Mouse (Mus musculus) neural tube, embryonic 13.5 days (tissue): Measurements from ENCODE around the gene Supt3. TPM values are rescaled to one million over a fixed set of nuclear protein-coding genes. Genes with fewer than 3 reads are reported as not detected.

ENCODE experiments used
- ATAC-seq: fragments of 200-750 bp; cut with Nextera tagmentation; 2 replicates; pipeline ENCODE4 v1.8.0; 2017; ENCODE audit warnings: low read depth, mild to moderate bottlenecking, moderate TSS enrichment, moderate library complexity
- H3K27ac ChIP-seq: fragments of 300-500 bp; sonication (generic); replicated peaks from 2 replicates; pipeline ENCODE4 v1.5.1; 2015; ENCODE audit warnings: moderate library complexity, mild to moderate bottlenecking, inconsistent platforms
- H3K27me3 ChIP-seq: fragments of 300-500 bp; sonication (generic); 2 replicates; pipeline ENCODE4 v1.6.1; 2015; ENCODE audit warnings: mild to moderate bottlenecking, inconsistent platforms
- H3K36me3 ChIP-seq: fragments of 300-500 bp; sonication (generic); 2 replicates; pipeline ENCODE4 v1.6.1; 2015; ENCODE audit warnings: mild to moderate bottlenecking, inconsistent platforms
- H3K4me1 ChIP-seq: fragments of 300-500 bp; sonication (generic); replicated peaks from 2 replicates; pipeline ENCODE4 v1.6.1; 2015; ENCODE audit warnings: inconsistent platforms
- H3K4me2 ChIP-seq: fragments of 300-500 bp; sonication (generic); 2 replicates; pipeline ENCODE4 v1.6.1; 2015; ENCODE audit warnings: inconsistent platforms, mild to moderate bottlenecking, moderate library complexity
- H3K4me3 ChIP-seq: fragments of 300-500 bp; sonication (generic); 2 replicates; pipeline ENCODE4 v1.5.1; 2015; ENCODE audit warnings: mild to moderate bottlenecking, inconsistent platforms
- H3K9ac ChIP-seq: fragments of 300-500 bp; sonication (generic); 2 replicates; pipeline ENCODE4 v1.6.1; 2015; ENCODE audit warnings: moderate library complexity, mild to moderate bottlenecking, inconsistent platforms
- H3K9me3 ChIP-seq: fragments of 300-500 bp; sonication (generic); 2 replicates; pipeline ENCODE4 v1.6.1; 2016; ENCODE audit warnings: inconsistent platforms
- WGBS: fragments of 180-500 bp; shearing (Covaris S2); methylation state at CpG from one replicate; pipeline ENCODE4 v1.1.7; 2015; 5-methylcytosine and 5-hydroxymethylcytosine counted together
- polyA plus RNA-seq: library from polyadenylated mRNA; unstranded; fragments of >200 nt; fragmentation: Nextera tagmentation; extraction: Ambion mirVana; gene quantifications from 2 replicates; pipeline ENCODE4 v1.2.1, GENCODE M21; 2015

The Supt3 gene
- polyA plus RNA-seq, 1 experiment from 2014 or later, result 25.9 TPM

DNA sequence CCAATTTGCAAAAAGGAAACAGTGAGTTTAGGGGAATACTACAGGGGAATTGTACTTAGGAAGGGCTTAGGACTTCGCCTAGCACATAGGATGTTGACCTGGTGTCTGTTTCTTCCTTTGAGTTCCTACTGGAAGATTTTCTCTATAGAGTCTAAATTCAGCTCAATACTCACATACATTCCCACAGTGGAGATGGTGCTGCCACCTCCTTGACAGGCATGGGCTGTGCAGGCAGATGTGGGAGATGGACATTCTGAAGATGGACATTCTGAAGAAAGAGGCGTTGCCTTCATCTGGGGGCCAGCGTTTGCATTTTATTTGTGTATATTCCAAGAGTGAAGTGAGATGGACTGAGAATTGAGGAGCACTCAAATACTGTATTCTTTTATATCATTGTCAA is 269.6 kb downstream of the Supt3 start:
- Histone ChIP-seq H3K36me3 (0 out of 2 replicates have a peak, but pooled peaks cover 6% of the 10 kb centered on the region), H3K4me2 (no peak overlapping the region), H3K9me3 (no peaks in the 10 kb centered on the region), H3K4me1 (no peaks in the 10 kb centered on the region), H3K27ac (no peak overlapping the region), H3K4me3 (no peak overlapping the region), H3K27me3 (no peaks in the 10 kb centered on the region), H3K9ac (no peak overlapping the region)
- no peak for ATAC-seq
- WGBS, result 95% methylated on average over 3 of the region's 3 CpGs

DNA sequence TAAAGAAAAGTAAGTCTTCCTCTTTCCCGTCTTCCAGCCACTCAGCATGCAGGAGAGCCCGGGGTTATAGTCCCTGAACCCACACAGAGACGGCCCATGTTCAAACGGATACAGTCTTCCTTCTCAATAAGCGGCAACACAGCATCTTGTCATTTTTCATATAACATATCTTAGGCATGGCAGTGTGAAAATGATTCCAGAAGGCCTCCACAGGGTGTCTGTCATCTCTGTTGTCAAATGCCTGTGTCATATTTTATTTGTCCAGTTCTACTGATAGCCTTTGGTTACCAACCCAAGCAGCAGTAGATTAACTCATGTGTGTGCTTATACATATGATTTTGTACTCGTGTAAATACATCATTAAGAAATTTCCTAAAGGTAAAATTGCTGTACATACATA is 270.3 kb downstream of the Supt3 start:
- Histone ChIP-seq H3K36me3 (0 out of 2 replicates have a peak, but pooled peaks cover 6% of the 10 kb centered on the region), H3K27ac (no peak overlapping the region), H3K9ac (no peak overlapping the region), H3K27me3 (no peaks in the 10 kb centered on the region), H3K9me3 (no peaks in the 10 kb centered on the region), H3K4me2 (no peak overlapping the region), H3K4me1 (no peaks in the 10 kb centered on the region), H3K4me3 (no peak overlapping the region)
- no peak for ATAC-seq
- WGBS, result 89% methylated on average over 6 of the region's 6 CpGs

DNA sequence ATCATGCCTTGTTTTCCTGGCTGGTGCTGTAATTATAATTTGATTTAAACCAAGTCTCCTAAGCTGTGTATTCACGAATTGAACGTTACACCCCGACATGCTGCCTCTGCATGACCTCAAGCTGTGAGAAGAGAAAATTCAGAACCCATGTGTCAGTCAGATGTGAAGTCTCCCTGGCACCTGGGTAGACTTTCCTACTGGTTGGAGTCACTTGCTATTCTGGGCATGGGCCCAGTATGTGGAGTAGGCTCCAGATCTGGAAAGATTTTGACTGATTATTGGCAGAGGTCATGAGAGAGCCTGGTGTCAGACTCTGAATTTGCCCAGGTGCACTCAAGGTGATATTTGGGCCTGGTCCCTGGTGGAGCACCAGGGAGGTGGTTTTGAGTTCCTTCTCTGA is 275.0 kb downstream of the Supt3 start:
- Histone ChIP-seq H3K4me2 (no peak overlapping the region), H3K27ac (no peak overlapping the region), H3K4me1 (no peaks in the 10 kb centered on the region), H3K27me3 (no peaks in the 10 kb centered on the region), H3K9me3 (no peaks in the 10 kb centered on the region), H3K9ac (no peak overlapping the region), H3K4me3 (no peak overlapping the region), H3K36me3 (no peaks in the 10 kb centered on the region)
- WGBS, result 83% methylated on average over 3 of the region's 3 CpGs
- no peak for ATAC-seq

DNA sequence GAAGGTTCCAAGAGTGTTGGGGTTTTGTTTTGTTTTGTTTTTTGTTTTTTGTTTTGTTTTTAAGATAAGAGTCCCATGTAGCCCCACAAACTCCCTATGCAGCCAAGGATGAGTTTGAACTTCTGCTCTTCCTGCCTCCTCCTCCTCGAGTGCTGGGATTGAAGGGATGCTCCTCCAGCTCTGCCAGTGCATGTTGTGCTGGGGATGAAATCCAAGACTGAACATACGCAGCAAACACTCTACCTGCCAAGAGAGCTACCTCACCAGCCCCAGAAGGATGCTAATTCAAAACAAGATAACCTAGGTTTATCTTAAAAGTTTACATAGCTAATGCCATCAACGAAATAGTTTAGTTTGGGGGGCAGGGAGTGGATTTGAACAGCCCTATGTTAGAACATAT is 276.4 kb downstream of the Supt3 start:
- no peak for ATAC-seq
- no peak overlapping the region for H3K9ac ChIP-seq
- no peak overlapping the region for H3K4me3 ChIP-seq
- H3K4me2 ChIP-seq, result no peak overlapping the region
- WGBS, result 91% methylated on average over 3 of the region's 3 CpGs
- H3K9me3 ChIP-seq, result no peaks in the 10 kb centered on the region
- no peaks in the 10 kb centered on the region for H3K27me3 ChIP-seq
- no peaks in the 10 kb centered on the region for H3K36me3 ChIP-seq
- no peak overlapping the region for H3K27ac ChIP-seq
- H3K4me1 ChIP-seq, result no peaks in the 10 kb centered on the region

DNA sequence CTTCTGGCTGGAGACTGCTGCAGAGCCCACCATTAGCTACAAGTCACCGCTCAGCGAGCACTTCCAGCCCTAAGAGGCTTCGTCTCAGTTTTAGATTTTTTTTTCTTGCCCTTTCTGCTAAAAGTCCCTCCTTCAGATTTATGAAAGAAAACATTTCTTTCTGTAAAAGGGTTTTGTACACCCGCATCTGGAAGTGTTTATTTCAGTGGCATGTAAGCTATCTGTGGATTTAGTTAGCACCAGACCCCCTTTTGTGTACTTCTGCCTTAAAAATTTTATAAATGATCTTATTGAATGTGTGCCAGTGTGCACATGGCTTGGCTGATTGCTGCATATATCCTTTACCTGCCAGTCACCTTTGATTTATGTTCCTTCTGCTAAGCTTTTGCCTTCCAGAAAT is 277.6 kb downstream of the Supt3 start:
- Histone ChIP-seq H3K27ac (no peak overlapping the region), H3K9ac (no peak overlapping the region), H3K4me2 (no peak overlapping the region), H3K4me3 (no peak overlapping the region), H3K36me3 (no peaks in the 10 kb centered on the region), H3K4me1 (no peaks in the 10 kb centered on the region), H3K9me3 (no peaks in the 10 kb centered on the region), H3K27me3 (no peaks in the 10 kb centered on the region)
- ATAC-seq, result no peak
- WGBS, result 84% methylated on average over 4 of the region's 4 CpGs

DNA sequence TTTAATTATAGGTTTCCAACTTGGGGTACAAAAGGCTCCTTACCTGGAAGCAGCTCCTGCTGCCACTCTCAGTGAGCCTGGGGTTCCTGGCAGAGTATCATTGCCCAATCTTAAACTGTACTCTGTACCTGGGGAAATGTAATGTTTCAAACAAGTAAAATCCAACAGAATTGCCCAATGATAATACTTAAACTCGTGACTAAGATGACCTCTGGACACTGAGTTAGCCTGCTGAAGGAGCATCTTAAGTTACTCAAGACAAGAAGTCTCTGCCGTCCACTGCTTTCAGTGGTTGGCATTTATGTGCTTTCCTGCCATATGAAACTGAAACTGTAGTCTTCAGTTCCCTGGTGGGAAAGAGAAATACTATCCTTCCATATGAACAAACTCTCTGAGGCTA is 279.9 kb downstream of the Supt3 start:
- H3K9ac ChIP-seq, result no peak overlapping the region
- no peak overlapping the region for H3K4me2 ChIP-seq
- H3K36me3 ChIP-seq, result no peaks in the 10 kb centered on the region
- H3K4me1 ChIP-seq, result no peaks in the 10 kb centered on the region
- H3K9me3 ChIP-seq, result no peaks in the 10 kb centered on the region
- ATAC-seq, result no peak
- H3K4me3 ChIP-seq, result no peak overlapping the region
- H3K27me3 ChIP-seq, result no peaks in the 10 kb centered on the region
- no peak overlapping the region for H3K27ac ChIP-seq
- WGBS, result 86% methylated on average over 2 of the region's 2 CpGs

DNA sequence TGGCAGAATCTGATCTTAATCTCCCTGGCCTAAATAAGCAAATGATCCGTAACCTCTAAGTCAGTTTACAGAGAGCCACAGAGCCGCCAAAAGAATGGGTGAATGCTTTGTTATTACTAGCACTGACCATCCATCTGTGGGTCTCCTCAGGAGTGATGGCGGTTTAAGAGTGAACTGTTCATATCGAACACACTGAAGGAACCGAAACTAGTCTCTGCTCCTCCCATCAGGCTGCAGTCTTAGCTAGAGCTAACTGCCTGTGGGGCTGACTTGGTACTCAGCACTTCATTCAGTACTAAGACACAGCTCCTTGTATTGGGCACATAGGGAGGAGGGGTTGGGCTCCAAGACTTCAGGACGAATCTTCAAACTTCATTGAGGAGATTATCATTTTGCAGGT is 280.8 kb downstream of the Supt3 start:
- WGBS, result 86% methylated on average over 6 of the region's 6 CpGs
- no peak overlapping the region for H3K27ac ChIP-seq
- ATAC-seq, result no peak

DNA sequence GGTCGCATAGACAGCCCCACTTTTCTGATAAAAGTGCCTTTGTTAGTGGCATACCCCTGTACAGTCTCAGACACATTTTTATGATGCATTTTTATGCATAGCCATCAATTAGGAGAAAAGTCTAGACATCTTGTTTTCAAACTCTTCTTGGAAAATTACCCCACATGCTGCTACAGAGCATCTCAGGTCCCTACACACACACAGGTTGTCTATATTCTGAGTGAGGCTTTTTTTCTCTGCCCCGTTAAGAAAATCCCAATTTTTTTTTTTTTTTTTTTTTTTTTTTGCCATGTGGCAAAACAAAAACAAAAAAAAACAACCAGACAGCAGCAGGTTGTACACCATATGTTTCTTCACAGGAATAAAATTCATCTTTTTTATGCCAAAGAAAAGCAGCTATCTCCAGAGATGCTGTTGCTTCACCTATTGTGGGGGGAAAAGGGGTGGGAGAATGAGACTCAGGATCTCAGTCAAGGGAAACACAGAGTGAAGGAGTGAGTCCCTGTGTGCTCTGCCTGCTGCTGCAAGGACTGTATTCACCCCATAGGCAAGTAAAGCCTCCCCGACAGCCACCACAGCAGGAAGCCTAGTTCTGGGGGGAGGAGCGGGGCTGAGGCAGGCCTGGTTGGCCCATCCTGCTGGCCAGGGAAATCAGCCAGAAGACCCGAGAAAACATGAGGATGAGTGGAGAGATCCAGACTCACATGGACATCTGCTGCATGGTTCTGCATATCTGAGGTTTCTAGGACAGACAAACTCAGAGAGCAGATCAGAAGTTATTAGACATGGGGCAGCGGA is 281.8 kb downstream of the Supt3 start:
- no peak for ATAC-seq
- H3K9me3 ChIP-seq, result no peaks in the 10 kb centered on the region
- no peak overlapping the region for H3K9ac ChIP-seq
- WGBS, result 54% methylated on average over 6 of the region's 6 CpGs
- H3K4me1 ChIP-seq, result no peaks in the 10 kb centered on the region
- H3K4me3 ChIP-seq, result no peak overlapping the region
- no peak overlapping the region for H3K4me2 ChIP-seq
- H3K27me3 ChIP-seq, result no peaks in the 10 kb centered on the region
- H3K36me3 ChIP-seq, result no peaks in the 10 kb centered on the region
- H3K27ac ChIP-seq, result no peak overlapping the region

More for the DNA sequence above, 280.8 kb downstream of the Supt3 start:
- H3K4me1 ChIP-seq, result no peaks in the 10 kb centered on the region
- H3K27me3 ChIP-seq, result no peaks in the 10 kb centered on the region
- no peaks in the 10 kb centered on the region for H3K9me3 ChIP-seq
- no peak overlapping the region for H3K4me3 ChIP-seq
- H3K9ac ChIP-seq, result no peak overlapping the region
- H3K36me3 ChIP-seq, result no peaks in the 10 kb centered on the region
- no peak overlapping the region for H3K4me2 ChIP-seq

DNA sequence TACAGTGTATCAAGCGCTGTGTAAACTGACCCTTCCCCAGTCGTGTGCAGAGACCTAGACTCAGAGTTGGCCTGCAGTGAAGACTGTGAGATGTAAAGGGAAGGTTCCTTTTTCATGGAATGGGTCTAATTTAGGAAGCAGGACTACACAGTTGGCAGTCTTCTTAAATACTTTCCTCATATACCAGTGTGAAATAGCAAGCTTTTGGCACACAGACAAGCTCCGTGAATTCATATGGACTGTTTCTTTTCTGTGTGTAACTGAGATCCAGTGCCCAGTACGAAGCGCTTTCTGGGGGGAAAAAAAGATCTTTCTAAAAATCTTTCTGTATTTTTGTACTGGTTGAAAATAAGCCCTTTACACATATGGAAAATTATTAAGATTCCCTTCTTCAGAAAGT is 286.8 kb downstream of the Supt3 start:
- Histone ChIP-seq H3K27ac (no peak overlapping the region), H3K4me2 (no peak overlapping the region), H3K4me1 (0 out of 2 replicates have a peak, but pooled peaks cover 6% of the 10 kb centered on the region), H3K9me3 (no peaks in the 10 kb centered on the region), H3K36me3 (no peaks in the 10 kb centered on the region), H3K4me3 (no peak overlapping the region), H3K9ac (no peak overlapping the region), H3K27me3 (no peaks in the 10 kb centered on the region)
- WGBS, result 86% methylated on average over 5 of the region's 5 CpGs
- no peak for ATAC-seq

DNA sequence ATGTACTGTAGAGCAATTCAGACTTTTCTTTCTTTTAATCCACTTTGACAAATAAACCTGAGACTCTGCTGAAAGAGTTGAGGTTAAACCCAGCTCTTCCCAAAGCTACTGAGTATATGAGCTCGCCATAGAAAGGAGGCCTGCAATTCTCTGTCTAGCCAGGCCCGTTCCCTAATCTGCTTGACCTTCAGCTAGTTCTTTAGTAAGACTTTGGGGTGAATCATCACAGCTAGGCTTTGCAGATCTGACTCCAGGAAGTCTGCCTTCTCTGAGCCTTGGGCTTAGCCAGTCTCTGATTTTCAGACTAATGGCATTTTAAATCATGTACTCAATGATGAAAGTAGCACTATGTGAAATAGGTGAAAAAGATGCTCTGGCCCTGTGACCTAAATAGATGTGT is 288.5 kb downstream of the Supt3 start:
- Histone ChIP-seq H3K27ac (no peak overlapping the region), H3K4me2 (no peak overlapping the region), H3K9me3 (no peaks in the 10 kb centered on the region), H3K36me3 (no peaks in the 10 kb centered on the region), H3K4me3 (no peak overlapping the region), H3K27me3 (no peaks in the 10 kb centered on the region), H3K9ac (no peak overlapping the region), H3K4me1 (0 out of 2 replicates have a peak, but pooled peaks cover 6% of the 10 kb centered on the region)
- ATAC-seq, result no peak
- 89% methylated on average over 2 of the region's 2 CpGs for WGBS

DNA sequence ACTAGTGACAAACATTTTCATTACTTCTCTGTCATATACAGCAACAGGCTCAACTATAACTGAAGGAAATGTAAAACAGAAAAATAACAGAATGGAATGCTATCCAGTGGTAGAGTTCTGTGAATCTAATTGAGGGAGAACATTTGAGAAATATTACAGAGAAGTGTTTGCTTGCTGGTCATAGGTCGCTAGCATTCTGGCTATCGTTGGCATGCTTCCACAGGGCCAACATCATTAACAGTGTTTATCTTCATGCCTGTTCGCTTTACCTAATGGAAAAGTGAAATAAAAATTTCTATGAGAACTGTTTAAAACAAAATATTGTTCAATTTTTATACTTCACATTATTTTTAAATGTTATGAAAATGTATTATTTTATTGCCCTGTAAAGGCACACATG is 290.5 kb downstream of the Supt3 start:
- no peak overlapping the region for H3K9ac ChIP-seq
- H3K9me3 ChIP-seq, result no peaks in the 10 kb centered on the region
- H3K27ac ChIP-seq, result no peak overlapping the region
- H3K27me3 ChIP-seq, result no peaks in the 10 kb centered on the region
- no peaks in the 10 kb centered on the region for H3K36me3 ChIP-seq
- H3K4me2 ChIP-seq, result no peak overlapping the region
- H3K4me3 ChIP-seq, result no peak overlapping the region
- 87% methylated on average over 3 of the region's 3 CpGs for WGBS
- no peak for ATAC-seq
- H3K4me1 ChIP-seq, result 0 out of 2 replicates have a peak, but pooled peaks cover 6% of the 10 kb centered on the region

DNA sequence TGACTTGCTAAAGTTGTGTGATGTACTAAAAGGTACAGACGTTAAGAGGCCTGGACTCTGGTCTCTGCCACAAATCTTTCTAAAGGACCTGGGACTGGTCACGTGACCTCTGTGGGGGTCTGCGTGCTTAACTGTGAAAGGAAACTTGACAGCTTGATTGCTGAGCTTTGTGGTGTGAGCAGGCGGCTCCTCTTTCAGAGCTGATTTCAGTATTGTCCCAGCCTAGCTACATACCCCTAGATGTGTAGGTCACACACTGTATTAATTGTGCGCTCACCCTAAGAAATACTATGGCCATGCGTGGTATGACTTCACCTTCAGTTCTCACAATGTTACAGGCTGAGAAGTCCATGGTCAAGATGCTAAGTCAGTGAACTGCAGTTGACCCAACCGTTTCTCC is 291.4 kb downstream of the Supt3 start:
- no peak overlapping the region for H3K4me2 ChIP-seq

More for the DNA sequence above, 291.4 kb downstream of the Supt3 start:
- Histone ChIP-seq H3K4me3 (no peak overlapping the region), H3K4me1 (0 out of 2 replicates have a peak, but pooled peaks cover 6% of the 10 kb centered on the region), H3K36me3 (no peaks in the 10 kb centered on the region), H3K9ac (no peak overlapping the region), H3K27ac (no peak overlapping the region), H3K9me3 (no peaks in the 10 kb centered on the region), H3K27me3 (no peaks in the 10 kb centered on the region)
- no peak; the same call in 1 of the 2 replicates for ATAC-seq
- 29% methylated on average over 7 of the region's 7 CpGs for WGBS
